Mouse (Mus musculus) MEL-GATA-1-ER (cell line): ENCODE data around the gene Akt3.
A peak's percentile ranks its signal among the peaks of the same experiment; 100 is the strongest.

ENCODE experiments used
- DNase-seq: peaks from one replicate; pipeline ENCODE4 v3.0.0-alpha.2; 2012; ENCODE audit warnings: low read depth; ENCODE audit errors: extremely low read depth

Gene Akt3

DNA sequence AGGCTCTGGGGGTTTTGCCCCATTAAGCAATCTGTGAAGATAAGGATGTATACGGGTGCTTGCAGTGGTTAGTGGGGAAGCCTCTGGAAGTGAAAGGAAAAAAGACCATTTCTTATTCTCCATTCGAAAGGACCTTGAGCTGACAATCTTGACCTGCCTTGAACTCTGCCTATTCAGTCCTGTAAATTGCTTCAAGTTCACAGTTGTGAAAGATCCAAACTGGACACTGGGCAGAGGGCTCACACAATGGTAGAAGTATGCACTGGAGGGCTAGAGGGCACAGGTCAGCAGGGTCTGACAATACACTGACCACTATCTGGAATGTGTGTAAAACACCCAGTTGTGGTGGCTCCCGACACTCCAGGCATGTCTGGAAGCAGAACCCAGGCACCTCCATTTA lies 245.2 kb downstream of the Akt3 start:
- no peak for DNase-seq

DNA sequence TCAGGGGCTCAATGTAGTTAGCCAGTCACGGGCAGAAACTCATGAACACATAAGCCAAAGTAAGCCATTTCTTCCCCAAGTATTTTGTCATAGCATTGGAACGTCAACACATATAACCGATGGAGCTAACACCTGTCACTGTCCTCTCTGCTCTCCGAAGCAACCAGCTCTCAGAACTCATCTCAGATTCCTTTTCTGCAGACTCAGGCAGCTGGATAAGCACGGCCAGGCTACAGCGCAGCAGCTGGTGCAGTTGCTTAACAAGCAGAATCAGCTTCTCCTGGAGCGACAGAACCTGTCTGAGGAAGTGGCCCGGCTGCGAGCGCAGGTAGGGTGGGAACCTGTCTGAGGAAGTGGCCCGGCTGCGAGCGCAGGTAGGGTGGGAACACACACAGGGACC lies 246.3 kb downstream of the Akt3 start:
- DNase-seq = no peak

DNA sequence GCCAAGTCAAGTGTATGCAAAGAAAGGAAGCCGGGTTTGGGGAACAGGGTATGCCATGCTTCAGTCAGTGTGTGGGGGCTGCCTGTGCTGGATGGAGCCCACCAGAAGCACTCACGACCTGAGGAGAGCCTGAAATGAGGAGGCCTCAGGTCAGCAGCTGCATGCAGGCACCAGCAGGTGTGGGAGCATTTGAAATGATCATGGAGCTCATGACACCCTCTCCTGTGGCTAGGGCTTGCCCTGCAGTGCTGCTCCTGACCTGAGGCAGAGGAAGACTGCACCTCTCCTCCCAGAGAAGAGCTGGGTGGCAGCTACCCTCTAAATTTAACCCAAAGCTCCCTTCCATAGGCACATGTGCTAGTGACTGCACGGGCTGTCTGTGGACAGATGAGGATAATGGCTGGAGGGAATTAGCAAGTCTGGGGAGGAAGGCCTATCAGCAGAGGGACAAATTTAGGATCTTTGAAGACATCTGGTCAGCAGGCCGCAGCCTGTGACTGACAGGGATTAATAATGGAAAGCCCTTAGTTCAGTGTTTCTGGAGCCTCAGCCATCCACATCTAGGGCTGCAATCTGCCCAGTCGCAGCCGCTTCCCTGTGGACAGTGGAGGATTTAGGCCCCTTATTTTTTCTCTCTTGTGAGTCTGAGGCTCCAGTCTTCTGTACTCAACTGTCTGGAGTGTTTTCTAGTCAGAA lies 247.2 kb downstream of the Akt3 start:
- DNase-seq = no peak

DNA sequence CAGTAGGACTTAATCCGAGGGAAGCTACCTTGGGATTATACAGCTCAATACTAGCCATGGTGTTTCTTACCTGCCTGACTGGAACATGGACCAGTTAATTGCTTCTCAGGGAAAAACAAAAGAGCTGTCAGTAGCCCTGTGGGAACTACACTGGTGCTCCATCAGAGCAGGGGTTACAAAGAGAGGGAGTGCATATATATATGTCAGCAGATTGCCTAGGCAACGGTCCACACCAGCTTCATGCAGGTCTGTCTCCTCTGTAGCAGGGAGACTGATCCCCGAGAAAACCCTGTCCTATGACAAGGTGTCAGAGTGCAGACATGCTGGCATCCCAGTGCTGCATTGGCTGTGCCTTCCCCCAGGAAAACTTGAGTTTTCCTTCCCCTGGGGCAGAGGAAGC lies 248.0 kb downstream of the Akt3 start:
- DNase-seq = no peak

DNA sequence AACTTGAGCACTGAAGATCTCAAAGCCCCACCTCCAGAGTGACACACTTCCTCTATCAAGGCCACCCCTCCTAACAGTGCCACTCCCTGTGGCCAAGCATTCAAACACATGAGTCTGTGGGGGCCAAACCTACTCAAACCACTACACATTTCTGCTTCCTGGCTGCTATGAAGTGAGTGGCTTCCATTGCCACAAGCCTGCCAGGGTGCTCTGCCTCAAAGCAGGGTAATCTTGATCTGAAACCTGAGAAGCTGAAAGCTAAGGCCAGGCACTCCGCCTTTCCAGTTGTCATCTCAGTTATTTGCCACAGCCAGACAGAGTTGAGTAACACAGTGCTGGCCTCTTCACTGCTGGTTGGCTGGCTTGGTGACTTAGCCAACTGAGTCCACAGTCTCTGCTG lies 249.2 kb downstream of the Akt3 start:
- DNase-seq = no peak

DNA sequence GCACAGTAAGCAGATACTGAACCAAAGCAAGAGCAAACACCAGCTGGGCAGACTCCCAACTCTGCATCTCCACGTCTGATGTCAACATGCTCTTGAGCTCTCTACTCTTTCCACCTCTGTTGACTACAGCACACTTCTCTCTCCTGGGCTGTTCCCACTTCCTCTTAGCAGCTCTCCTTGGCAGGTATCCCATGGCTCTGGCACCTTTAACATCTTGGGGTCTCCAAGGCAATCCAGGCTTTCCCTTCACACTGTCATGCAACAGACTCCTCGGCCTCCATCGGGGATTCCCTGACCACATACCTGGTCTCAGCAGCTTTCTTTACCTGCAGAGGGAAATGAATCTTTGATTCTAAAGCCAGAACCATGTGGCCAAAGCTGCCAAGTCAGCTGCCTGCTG lies 250.6 kb downstream of the Akt3 start:
- no peak for DNase-seq

DNA sequence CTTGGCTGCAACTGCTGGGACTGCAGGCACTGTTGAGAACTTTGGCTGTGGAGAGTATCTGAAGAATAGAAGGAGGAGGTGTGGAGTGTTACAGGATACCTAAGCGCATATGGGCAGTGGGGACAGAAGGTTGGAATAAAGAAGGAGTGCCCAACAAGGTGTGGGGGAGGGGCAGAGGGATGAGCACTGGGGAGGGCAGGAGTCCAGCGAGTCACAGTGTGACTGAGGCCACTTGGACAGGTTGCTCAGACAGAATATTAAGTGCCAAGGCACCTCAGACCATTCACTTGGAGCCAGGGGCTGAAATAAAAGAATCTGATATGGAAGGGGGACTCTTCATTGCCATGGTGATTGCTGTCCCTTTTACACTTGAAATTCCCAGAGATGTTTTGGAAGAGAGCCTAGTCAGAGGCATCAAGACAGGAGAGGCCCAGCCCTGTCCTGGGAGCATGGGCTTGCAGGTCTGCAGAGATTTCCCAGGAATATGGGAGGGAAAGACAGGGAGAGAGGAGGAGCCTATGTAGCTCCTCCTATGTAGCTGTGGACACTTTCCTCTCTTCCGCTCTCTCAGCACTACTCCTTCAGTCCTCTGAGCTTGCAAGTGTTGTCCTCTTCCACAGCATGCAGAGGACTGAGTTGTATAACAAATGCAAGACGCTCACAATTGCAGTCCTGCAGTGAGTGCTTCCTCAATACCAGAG lies 253.8 kb downstream of the Akt3 start:
- no peak for DNase-seq

DNA sequence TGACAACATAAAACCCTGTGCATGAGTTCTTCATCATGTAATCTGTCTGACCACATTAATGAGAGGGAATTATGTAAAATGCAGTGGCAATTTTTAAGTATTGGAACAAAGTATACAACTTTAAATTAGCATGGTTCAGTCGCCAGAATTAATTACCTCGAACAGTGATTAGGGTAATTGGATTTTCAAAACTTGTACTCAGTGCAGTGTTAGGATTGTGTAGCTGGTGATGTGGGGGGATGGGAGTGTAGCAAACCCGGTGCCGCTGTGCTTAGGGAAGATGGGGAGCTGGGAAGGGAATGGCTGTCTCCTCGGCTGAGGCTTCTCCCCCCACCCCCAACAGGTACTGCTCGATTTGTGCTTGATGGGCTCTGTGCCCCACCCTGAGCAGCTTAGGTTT lies 255.1 kb downstream of the Akt3 start:
- no peak for DNase-seq

DNA sequence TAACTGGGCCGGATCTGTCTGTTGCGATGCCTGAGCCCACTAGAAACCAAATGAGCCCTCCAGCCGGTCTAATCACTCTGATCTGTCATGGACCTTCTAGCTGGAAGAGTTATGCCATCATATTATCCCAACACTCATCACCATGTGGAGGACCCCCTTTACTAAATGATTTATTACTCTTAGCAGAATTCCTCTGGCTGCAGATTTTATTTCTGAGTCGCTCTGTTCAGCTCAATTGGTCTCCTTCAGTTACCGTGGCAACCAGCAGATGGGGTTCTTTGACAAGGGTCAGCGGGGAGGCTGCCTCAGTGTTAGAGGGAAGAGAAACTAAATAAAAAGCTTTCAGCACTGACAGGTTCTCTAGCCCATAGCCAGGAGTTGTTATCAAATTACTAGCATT lies 259.0 kb downstream of the Akt3 start:
- DNase-seq = no peak

DNA sequence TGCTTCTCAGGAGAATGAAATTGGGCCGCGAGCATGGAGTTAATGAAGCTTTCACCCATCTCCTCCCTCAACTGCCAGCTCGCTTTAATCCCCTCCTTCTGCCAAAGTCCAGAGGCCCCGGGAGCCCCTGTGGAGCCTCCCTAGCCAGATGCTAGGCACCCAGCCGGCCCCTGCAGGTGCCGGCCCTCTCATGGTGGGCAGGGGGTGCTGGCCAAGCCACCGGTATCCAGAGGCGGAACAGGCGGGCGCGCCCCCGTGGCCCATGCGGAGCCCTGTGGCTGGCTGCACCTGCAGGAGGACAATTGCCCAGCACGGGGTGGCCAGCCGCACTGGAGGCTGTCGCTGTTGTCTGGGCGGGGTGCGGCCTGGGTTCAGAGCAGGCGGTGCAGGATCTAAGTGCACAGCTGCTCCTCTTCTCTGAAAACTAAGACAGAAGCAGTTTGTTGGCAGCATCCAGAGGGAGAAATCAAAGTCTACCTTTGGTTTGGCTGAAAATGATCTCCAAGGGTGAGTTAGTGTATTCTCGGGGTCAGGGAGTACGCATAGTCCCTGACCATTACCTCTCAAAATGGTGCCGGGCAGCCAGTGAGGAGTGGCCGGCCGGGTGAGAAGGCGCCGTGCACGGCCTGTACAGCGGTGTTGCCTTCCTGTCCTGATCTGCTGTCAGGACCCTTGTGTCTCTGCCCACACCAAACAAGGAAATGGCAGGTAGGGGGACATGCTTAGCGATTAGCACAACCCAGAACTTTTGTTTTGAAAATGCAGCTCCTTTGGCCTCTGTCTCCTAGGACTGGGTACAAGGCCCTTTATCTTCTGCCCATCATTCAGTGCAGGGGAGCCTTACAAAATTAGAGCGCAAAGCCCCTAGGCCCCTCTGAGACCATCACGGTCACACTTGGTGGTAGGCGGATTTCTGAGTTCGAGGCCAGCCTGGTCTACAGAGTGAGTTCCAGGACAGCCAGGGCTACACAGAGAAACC lies 260.0 kb downstream of the Akt3 start:
- no peak for DNase-seq

DNA sequence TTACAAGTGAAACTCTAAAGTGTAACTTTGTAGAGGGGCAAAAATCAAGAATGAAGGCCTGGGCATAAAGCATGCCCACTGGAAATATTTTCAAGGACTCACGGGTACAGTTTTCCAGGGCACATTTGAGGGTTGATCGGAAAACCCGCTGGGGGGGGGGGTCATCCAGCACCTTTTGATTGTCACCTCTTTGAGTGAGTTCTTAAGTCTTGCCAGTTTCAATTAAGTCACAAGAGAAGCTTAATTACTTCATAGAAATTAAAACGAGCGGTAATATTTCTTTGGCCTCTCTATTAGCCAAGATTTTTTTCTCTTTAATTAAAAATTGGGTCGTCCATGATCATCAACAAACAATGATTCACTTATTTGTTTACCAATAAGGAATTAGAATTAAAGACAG lies 260.7 kb downstream of the Akt3 start:
- no peak for DNase-seq

DNA sequence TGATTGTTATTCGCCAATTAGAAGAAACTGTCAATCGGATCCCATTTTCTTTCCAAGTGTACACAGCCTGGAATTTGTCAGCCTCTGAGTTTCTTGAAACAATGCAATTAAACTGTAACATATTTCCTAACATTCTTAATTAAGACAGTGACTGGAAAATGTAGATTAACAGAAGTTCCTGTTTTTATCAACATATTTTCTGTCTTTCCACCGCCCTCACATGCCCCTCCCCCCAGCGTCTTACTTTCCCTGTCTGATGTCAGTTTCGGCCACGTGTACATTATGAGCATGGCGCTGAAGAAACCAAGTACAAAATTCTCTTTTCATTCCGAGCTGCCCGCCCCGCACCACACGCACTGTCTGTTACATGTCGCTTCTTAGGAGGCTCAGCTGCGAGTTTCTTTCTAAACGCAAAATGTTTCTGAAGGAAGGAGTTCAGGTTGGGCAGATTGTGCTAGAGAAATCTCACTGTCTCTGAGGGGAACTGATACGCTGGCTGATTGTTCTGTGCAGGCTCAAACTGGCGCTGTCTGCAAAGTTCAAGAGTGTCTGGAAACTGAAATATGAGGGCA lies 261.3 kb downstream of the Akt3 start:
- peak; percentile 83 for DNase-seq

DNA sequence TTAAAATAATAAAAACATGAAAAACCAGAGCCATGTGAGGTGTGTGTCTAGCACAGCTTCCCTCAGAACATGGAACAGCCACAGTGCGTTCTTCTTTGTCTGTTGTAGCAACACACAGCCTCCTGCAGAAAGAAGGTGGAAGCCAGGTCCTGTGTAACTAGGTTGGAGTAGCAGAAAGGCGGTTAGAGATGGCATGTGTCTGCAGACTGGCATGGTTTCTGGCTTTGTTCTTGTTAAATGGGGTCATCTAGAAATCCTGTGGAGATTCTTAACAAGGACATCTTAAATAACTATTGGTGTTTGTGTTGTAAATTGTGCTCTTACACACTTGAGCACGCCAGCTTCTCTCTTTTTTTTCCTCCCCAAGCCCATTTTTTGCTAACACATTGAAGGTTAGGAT lies 261.8 kb downstream of the Akt3 start:
- no peak for DNase-seq

DNA sequence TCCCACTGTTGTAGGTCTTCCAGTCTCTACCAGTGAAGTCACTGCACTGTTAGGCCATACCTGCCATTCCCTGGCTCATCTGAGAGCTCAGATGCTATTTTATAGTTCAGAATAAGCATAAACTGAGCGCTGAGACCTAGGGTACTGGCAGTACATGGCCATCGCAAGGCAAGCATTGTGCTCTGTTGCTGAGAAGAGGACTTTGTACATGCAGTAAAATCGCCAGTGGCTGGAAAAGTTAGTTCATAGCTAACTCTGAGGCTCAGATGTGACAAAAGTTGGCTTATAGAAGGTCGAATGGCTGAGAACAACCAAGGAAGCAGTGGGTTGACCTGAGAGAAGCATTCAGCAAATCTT lies 262.6 kb downstream of the Akt3 start:
- no peak for DNase-seq

DNA sequence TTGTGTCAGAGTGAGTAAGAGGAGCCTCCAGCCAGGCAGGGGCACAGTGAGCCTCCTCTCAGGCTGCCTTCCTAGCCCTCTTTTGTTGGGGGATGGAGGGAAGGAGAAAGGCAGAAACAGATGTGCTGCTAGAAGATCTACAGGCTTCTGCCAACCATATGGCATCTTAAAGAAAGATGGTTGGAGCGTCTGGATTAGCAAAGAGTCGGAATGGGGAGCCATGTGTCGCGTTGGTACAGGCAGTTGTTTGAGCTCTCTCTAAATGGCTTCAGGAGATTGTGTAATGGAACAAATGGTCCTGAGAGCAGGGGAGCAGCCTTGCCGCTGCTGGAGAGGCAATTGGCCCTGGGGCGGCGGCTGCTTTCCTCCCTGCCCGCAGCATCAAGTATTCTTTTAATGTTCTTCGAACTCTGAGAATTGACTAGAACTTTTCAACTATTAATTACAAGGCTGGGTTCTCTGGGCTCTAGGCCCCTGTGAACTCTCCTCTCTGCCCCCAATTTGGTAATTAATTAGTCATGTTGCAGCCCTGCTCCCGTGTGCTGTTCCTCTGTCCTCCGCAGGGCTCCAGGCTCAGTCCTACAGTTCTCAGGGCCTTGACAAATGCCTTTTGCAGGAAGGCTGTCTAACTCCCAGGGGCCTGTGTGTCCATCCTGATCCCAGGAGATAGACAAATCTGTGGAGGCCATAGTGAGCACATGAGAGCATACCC lies 263.1 kb downstream of the Akt3 start:
- no peak for DNase-seq

DNA sequence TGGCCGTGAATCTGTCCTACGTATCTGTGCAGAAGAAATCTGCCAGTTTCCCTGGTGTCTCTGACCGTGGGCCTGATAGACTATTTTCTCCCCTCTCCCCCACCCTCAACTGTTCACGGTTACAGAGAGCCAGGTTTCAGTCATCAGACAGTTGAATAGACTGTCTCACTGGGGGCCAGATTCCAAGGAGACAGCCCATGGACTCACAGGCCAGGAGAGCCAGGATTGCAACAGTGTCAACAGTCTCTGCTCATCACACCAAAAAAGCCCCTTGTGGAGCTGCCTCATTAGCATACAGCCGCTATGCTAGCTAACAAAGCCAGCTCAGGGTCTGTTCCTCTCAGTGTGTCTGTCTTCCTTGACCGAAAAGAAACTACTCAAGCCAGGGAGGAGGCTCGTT lies 263.9 kb downstream of the Akt3 start:
- no peak for DNase-seq

DNA sequence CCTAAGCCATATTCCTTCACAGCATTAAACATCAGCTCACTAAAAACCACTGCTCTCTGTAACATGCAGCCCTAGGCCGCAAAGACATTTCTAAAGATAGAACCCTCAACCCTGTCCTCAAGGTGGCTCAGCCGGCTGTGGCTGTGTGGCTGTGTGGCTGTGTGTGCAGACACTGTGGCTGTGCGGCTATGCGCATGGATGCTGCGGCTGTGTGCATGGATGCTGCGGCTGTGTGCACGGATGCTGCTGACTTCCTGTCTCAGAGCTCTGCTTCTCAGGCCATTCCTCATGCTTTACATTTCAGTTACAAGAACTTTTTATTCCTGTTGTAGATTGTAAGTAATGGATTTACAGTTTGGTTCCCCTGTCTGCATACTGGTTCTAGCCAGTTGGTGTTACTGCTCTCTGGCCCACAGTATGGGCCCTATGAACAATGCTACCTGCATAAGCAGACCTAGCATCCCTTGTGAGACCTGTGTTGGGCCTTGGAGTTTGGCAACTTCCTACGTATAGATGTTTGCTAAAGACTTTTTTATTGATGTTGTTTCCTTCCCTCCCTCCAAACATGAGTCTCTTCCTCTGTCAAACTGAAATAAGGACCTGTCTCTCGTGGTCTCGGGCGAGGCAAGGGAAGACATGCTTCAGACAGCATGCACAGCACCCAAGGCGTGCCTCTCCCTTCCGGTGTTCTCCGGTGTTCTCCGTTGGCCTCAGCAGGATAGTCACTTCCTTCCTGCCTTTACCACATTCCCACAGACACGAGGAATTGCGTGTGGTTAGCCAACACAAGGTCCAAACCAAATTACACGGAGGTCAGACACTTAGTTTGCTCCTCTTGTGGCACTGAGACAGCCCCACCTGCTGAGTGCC lies 264.6 kb downstream of the Akt3 start:
- DNase-seq = no peak

DNA sequence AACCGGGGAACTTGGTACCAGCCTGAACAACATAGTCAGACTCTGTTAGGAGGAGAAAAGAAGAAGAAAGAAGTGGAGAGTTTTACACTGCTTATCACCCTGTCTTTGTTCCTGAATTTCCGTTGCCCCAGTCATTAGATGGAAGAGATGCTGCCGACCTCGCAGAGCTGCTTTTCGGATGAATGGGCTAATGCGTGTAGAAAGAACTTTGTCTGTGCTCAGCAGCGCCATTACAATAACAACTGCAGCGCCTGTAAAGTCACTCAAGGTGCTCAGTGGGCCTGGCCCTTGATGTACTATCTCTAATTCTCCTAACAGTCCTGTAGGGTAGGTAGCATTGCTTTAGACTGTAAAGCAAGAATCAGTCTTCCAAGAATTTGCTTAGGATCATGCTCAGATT lies 265.5 kb downstream of the Akt3 start:
- no peak for DNase-seq

DNA sequence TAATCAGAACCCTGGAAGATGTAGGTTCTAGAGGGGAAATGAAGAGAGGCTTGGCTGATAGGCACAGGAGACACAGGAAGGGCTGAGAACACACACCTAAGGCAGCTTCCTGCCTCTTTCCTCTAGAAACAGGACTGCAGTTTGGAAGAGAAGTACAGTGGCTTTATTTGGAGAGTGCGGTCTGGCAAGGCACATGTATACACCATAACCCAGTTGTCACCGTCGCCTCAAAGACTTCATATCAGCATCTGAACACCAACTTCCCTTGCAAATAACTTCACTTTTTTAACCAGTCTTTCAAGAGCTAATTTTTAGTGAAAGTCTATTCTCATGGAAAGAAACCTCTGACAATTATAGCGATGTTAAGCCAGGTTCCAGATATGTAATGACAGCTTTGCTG lies 266.5 kb downstream of the Akt3 start:
- DNase-seq = peak; percentile 43

DNA sequence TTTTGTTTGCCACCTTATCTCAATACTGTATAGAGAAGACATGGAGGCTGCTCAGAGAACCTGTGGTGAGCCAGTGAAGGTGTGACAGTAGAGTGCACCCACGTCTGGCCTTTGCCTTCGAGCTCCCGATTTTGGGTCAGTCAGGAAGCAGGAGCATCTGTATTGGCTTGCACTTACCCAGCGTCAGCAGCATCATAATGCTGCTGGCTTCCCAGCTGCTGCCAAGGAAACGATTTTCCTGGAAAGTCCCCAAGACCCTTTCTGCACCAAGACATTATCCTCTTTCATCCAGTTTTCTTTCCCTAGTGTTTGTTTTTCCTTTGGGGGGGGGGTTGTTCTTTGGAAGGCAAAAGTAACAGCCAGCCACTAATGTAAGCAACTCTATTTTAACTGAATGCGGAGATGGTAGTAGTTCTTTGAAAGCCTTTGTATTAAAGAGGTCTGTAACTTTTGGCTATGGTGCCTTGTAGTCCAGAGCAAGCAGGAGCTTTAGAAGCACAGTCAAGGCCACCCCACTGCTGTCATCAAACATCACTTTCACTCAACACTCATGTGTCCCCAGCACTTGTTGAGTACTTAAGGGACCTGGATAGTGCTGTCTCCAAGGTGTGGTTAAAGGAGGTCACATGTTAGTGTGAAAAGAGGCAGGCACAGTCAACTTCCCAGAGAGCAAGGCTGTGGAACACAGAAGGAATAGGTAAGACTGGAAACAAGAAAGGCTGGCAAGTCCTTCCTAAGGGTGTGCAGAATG lies 270.8 kb downstream of the Akt3 start:
- DNase-seq = no peak
